Mouse (Mus musculus): ENCODE measurements around the gene Acadsb. TPM values are rescaled to one million over a fixed set of nuclear protein-coding genes. Genes with fewer than 3 reads are reported as not detected.
"Not testable (repeated sequence)": the region's sequence is repeated elsewhere in the genome, so short reads cannot be mapped to it uniquely, and the experiment has no call there.

Acadsb gene
- total RNA-seq (2021): 497 and 536 TPM in 2 replicates
- long read RNA-seq, full-length matches to known transcripts: 26 of 34 reads
- long read RNA-seq, partial matches to known transcripts: 6 of 34 reads
- long read RNA-seq, other reads (novel, unspliced or antisense): 2 of 34 reads

DNA sequence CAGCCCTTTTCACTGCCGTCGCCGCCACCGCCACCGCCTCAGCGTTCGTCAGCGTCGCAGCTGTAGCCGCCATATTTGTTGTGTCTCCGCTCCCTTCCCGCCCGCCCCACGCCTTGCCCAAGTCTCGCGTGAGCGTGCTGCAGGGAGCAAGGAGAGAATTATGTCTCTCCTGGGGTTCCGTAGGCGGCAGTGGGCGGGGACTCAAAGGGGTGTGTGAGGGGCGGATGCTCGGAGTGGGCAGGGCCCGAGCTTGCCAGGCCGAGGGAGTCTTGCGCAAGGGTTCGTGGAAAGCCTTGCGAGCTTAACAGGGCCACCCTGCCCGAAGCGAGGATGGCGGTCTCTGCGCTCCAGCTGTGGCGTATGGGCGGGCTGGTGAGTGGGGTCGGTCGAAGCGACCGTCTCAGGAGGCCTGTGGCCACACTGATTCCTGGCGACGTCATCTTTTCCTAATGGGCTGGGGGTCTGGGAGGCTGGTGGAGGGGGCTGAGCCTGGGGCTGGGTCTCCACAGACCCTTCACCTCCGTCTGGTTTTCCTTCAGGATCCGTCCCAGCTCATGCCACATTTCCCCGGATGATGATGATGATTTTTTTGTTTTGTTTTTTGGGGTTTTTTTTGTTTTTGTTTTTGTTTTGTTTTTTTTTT lies at the start of gene Acadsb, which contains the start of gene Ikzf5:
Acadsb (plus strand) TSS at position 186 of the 643 bp plus-strand sequence.
Ikzf5 (minus strand) TSS at position 106 of the 643 bp plus-strand sequence.
- DNase-seq: peak; percentile 99

DNA sequence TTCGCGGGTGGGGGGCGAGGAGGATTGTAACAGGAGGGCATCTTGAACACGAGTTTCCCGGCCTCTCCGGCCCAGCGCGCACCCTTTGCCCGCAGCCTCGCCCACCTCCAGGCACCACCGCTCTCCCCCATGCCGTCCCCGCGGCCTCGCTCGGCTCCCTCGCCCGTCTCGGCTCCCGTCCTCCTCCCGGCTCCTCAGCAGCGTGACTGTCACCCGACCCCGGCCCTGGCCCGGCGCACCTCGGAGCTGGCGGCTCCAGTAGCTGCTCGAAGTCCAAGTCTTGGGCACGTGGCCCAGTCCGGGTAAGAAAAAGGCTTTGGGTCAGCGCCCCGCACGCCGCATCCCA lies 48.2 kb upstream of the Acadsb start:
- no peak for DNase-seq

DNA sequence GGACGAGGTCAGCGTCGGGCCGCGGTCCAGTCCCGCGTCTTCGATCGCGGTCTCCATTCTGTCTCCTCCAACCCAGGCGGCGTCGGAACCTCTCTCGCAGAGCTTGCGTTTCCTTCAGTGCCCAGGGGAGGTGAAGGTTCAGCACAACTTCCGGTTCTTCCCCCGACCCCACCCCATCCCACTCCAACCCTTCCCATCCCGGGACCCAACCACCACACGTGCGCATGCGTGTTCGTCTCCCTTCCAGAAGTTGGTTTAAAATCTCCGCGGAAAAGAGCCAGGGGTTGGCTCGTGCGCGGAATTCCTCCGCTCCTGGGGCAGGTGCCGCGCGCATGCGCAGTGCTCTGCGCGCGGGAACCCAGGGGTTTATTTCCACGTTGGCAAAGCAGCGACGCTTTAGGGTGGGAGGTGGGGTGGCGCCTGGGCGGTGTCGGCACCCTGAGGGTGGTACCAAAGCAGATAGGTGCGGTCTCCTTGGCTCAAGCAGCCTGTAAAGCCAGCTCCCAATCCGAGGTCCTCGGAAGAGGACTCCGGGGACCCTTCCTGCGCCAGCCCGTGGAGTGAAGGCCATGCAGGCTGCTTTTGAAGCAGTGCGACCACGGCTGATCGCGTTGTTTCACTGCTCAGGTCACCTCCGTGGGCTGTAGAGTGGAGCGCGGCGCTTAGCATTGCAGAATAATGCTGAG lies 47.6 kb upstream of the Acadsb start, which contains the start of gene 2310057M21Rik:
2310057M21Rik (minus strand) TSS at position 145 of the 686 bp plus-strand sequence.
- peak; percentile 95 for DNase-seq

DNA sequence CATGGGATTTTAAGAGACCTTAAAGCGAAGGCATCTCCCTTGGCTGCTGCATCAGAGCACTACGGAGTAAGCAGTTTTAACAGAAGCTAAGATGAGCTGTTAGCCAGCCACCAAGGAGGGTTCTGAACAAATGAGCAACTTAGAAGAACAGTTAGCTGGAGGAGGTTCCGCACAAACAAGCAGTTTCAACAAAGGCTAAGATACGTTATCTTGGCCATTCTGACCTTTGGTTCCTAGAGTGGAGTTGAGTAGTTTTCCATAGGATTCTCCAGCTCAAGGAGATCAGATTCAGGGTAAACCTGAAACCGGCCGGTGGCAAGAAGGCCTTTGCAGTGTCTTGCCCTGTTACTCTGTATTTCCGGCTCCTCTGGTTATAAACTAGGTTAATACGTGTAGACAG lies 46.3 kb upstream of the Acadsb start:
- no peak for DNase-seq

DNA sequence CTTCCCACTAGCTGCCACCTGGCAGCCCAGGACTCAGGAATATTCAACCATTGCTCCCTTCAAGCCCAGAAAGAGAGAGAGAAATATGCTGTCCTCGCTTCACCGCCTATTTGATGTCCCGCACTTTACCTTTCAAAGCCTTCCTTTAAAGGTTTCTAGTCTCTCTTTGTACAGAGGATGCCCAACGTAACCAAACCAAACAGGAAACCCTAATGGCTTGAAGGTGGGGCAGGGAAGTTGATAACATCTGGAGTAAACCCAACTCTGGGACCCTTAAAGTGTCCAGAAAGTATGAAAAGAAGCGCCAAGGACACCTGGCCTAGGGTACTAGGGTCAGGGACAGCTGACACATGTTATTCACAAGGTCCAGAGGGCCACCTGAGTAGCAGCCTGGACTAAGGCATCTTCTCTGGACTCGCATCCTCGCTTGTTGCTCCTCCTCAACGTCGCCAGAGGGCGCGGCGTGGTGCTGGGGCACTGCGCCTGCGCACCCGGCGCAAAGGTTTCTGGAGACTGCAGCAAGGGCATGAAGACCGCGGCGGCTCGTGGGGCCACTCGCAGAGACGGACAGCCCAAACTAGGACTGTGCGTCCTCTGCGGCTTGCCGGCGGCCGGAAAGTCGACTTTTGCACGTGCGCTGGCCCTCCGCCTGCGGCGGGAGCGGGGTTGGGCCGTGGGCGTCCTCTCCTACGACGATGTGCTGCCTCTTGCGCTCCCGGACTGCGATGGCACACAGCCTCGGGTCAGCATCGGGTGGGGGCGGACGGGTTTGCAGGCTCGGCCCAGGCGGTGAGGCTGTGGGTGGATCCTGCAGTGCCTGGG lies 39.5 kb upstream of the Acadsb start, which contains the start of gene Pstk:
Pstk (plus strand) TSS at position 494 of the 822 bp plus-strand sequence.
- DNase-seq: peak; percentile 91

DNA sequence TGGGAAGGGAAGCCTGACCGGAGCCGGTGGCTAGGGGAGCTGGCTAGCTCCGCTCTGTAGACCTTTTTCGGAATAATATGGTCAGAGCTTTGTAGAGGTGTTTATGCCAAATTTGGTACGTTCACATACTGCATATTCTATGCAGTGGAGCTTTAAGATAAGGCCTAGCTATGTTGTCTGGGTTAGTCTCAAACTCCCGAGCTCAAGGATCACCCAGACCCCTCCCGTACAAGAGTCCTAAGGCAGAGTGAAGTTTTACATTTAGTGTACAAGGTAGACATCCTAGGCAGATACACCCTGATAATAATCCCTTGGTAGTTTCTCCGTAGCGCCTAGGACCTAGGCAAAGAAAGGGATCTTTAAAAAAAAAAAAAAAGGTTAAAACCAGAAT lies 38.9 kb upstream of the Acadsb start:
- DNase-seq: no peak

DNA sequence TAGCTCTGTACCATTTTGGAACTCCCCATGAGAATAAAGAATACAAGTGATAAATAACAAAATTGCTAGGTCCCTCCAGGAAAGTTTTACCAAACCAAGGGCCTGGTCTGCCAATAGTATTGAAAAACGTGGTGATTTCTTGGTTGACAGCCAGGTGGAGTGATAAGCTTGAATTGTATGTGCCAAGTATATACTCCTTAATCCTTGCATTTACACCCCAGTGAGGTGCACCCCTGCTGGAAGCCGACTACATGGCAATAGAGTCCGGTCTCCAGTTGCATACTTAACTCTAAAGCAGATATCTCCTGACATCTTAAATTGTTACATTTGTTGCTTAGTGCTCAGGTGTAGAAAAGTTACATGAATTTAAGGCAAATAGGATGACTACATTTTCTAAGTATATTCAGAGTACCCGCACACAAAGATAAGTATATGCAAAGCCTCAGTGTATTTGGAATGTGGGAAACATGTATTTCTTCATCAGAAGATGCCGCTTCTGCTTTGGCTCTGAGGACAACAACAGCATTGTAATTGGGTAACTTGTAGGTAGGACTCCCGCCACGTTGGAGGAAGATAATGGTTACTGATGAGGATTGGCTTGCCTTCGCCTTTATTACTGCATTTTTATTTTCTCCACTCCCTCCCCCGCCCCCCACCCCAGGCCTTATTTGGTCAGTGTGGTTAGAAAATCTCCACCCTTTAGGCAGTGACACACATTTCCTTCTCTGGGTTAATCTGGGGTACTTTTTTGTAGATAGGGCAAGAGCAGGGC lies 38.3 kb upstream of the Acadsb start:
- DNase-seq: no peak

DNA sequence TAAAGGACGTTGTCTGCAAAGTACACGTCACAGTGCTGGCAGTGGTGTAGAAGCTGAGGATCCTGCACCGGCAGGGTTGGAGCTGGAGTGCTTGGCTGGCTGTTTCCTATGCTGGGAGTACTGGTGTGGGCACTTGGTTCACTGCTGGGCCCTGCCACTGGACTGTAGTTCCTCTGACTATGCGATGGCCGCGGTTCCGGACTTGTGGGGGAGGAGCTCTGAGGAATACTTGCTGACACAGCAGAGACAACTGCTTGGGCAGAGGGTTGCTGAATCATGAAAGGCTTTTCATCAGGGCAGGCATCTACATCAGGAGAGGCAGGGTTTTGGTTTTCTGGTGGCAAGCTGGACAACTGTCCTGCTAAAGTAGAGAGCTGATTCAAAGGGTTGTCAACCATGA lies 18.6 kb upstream of the Acadsb start:
- DNase-seq: not testable (repeated sequence)

DNA sequence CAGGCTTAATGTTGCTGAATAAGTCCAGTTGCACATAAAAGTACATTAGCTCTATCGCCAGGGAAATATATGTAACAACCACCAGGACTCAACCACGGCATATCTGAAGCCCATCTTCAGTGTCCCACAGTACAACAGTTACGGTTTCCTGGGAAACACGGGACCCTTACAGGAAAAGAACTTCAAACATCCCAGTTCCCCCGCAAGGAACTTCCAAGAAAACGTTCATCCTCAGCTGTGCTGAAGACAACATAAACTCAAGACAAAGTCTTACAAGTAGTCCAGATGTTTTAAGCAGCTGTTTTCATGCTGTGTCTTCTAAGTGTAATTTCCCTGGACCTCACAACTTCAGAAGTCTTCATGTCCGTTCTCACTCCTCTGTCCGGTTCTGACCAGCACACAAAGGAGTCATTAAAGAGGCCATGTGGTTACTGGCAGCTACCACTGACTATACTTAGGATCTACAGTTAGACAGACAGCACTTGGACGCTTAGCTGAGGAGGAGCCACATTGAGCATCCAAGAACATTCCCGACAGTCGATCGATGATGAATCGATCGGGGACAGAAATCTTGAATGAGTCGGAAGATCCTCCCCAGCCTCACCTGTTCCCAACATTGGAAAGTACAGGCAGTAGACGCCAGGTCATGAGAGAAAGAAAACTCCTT lies 947 bp upstream of the Acadsb start:
- no peak for DNase-seq

DNA sequence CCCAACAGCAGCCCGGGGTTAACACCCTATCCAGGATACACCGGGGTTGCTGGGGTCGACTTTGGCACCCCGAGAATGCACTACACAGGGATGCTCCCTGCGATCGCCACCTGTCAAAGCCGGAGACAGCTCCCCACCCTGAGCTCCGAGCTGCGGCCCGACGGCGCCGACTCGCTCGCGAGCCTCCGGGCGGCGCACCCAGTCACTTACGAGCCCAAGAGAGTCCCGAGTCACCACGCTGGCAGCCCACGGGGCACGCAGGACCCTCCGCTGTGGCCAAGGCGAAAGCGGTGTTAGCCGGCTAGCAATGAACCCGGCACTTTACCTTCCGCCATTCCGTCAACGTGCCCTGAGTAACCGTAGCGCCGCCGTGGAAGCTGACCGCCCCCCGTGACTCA lies 414 bp upstream of the Acadsb start:
- no peak for DNase-seq

DNA sequence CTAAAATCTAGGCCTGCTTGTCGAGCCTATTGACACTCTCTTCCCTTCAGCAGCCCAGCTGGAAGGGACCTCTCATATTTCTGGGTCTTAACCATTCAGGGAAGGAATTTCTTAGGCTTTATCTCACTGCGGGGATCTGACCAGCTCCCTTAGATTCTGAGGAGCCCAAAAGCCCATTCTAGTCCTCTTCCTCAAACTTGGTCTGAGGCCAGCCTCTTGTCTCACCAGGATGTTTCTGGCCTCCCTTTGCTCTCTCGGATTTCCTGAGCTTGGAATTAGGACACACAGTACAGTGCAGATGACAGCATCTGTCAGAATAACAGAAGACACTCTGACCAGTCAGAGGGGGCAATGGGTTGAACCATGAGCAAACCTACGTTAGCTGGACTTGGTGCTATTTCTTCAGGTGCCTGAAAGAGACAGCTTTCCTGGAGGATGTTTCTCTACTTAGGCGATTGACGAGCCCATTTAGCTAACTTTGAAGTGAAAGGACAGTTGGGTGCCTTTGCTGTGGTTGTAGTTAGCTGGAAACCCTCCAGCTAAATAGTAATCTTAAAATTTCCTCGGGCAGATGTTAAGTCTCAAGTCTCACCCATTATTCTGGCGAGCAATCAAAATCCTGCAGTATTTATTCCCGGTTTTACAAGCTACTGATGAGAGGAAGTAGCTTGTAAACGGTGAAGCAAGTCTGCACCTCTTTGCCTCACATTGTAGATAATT lies 980 bp downstream of the Acadsb start:
- DNase-seq: no peak

DNA sequence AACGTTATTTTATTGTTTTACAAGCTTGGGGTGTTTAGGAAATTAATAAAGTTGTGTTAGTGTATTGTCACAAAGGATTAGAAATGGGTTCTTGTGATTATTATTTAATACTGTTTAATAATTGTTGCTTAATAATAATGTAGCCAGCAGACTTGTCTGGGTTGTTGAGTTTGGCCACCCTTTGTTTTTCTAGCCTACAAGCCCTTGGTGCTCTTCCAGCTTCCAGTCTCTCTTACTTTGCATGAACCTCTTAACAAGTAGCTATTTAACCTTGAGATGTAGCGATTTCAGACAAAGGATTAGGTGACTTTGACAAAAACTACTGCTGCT lies 1.5 kb downstream of the Acadsb start:
- no peak for DNase-seq

DNA sequence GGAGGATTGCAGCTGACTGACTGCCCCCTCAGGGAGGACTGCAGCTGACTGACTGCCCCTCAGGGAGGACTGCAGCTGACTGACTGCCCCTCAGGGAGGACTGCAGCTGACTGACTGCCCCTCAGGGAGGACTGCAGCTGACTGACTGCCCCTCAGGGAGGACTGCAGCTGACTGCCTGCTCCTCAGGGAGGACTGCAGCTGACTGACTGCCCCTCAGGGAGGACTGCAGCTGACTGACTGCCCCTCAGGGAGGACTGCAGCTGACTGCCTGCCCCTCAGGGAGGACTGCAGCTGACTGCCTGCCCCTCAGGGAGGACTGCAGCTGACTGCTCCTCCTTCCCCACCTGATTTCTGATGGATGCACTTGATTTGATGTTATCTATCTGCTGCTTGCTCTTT lies 6.3 kb downstream of the Acadsb start:
- DNase-seq: not testable (repeated sequence)

DNA sequence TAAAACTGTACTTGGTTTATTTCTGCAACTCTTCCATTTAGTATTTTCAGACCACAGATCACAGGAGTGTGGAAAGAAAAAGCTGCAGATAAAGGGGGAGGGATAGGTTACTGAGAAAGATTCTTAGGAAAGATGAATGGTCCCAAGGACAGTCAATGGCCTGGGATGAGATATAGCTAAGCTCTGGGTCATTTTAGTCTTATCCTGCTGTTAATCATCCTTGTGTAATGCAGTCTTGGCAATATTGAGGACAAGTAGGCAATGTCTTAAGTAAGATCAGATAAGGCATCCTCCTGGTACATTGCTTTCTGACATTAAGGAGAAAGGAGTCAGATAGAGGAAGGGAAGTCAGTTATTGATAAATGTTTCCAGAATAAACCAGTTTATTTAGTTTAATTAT lies 7.2 kb downstream of the Acadsb start:
- no peak for DNase-seq

DNA sequence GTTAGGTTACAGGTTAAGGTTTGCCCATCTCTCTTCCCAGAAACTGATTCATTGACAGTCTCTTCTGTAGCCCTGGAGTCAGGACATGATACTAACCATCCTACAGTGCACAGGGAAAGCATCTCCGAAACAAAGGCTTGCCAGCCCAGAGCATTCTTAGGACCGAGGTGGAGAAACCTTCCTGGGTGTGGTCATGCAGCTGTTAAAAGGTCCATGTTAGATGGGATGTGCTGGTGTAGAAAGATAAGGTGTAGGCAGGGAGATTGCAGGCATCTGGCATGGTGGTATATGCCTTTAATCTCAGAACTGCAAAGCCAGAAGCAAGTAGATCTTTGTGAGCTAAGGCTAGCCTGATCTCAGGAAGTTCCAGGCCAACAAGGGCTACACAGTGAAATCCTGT lies 14.5 kb downstream of the Acadsb start:
- no peak for DNase-seq

DNA sequence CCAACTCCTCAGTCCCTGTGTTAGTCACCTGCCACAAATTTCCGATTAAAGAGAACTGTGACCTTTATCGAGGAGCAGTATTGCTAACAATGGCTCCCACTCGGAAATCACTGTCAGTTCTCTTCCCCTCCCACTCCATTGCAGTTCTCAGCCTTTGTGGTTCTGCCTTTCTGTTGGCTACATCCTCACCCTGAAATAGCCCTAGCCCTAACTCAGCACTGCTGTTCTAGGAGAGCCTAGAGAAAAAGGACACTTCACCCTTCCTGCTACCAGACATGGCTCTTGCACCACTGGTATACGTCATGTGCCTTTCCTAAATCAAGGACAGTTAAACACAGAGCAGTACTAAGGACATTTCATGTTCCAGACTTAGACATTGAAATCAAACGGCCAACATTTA lies 16.9 kb downstream of the Acadsb start:
- DNase-seq: no peak

DNA sequence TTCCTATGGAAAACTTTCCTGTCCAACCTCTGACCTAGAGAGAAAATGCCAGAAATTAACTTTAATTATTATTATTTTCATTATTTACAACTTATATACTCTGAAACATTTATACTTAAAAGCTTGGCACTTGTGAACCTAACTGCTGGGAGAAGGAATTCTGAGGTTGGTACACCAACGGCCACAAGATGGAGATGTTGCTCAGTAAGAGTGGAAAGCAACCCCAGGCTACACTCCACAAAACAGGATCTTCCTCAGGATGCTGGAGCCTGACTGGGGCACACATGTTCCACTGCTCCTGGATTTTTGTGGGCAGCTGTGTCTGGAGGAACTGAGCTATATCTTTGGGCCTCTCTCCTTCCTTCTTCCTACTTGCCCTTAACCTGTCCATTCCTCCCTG lies 21.8 kb downstream of the Acadsb start:
- DNase-seq: no peak

DNA sequence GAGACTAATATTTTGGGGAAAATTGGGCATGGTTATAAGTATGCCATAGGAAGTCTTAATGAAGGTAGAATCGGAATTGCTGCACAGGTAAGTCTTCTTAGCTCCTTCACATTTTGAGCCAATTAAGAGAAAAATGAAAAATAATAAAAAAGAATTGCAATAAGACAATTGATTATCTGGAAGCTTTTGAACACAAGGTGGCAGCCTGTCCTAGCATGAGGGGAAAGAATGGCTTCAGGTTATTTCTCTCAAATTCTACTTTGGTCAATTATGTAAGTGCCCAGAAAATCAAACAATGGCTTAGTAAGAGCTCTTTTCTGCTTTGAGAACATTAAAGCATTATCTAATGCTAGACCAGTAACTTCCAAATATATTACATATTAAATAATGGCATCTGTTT lies 23.9 kb downstream of the Acadsb start:
- no peak for DNase-seq

DNA sequence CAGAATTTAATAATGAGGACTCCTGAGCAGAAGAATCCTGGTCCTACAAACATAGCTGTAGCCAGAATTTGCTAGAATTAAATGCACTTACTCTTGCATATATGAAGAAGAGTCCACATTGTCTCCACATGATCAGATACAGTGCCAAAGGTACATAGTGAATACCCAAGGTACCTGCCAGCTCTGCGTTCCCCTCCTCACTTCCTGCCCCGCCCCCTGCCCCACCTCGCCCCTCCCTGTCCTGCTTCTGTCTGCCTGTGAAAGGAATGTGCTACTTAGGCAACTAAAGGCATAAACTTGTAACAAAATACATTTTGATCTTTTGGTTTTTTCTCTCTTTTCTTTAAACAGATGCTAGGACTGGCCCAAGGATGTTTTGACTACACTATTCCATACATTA lies 26.6 kb downstream of the Acadsb start:
- DNase-seq: no peak

DNA sequence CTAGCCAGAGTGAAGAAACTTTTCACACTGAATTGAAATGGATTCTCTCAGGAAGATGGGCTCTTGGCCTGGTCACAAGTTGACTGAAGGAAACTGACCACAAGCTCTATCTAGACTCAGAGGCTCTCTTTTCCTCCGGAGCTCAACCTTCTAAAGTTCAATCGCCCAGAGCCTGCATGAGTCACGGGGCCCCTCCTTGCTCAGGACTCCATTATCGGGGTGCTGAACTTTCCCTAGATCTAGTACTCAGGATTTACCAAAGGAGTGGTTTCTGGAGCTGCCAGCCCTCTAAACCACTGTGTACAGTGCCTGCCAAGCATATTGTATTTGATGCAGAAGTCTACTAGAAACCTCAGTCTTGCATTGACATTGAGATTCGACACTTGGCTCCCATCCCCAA lies 46.3 kb downstream of the Acadsb start:
- no peak for DNase-seq

DNA sequence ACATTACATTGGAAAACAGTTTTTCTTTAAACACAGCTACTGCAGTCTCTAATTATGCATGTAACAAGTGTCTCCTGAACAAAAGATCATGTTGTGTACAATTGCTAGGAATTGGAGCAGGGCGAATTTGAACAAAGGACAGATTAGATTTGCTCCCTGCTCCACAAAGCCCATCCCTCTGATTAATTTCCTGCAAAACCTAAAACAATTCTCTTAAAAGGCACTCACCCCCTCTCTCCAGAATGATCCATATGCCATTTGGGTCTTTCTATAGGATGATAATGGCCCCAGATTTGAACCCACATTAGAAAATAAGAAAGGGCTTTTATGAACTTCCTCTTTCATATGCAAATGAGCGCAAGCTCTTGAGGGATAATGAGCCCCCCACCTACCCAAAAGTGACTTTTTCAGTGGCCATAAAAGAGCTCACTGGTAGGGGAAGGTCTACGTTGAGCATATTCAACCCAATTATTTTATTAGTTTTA lies 54.8 kb downstream of the Acadsb start:
- DNase-seq: no peak

Data from adrenal gland, postnatal 25 days (tissue).